Mouse (Mus musculus): ENCODE measurements around the gene Sox6.

Gene Sox6

GRCm38 (mm10) chr7:115426161-115426982, 612.2 kb downstream of the Sox6 start:
- in situ Hi-C loops (cut with MboI, MseI) = no loop called here

- in situ Hi-C loops (cut with MboI, MseI) = no loop called here
These were observed 615.8 kb downstream of the Sox6 start for GRCm38 (mm10) chr7:115422828-115423227.

- in situ Hi-C loops (cut with MboI, MseI) = no loop called here
These were observed 617.6 kb downstream of the Sox6 start for GRCm38 (mm10) chr7:115420960-115421359.

All from regulatory T cell (primary cell).